Mouse (Mus musculus) spleen, adult 2 months (tissue): ENCODE results near the gene Rpl10a.

Experiments used
- CTCF ChIP-seq: fragments of 200-500 bp; IDR thresholded peaks from 2 replicates; pipeline ENCODE4 v1.5.1; 2011; ENCODE audit warnings: mild to moderate bottlenecking, inconsistent platforms; ENCODE audit not compliant: insufficient read depth, insufficient read length, insufficient replicate concordance; ENCODE audit errors: extremely low read depth
- POLR2A ChIP-seq: fragments of 200-500 bp; IDR thresholded peaks from 2 replicates; pipeline ENCODE4 v1.6.1; 2011; ENCODE audit warnings: low read depth, low read length, inconsistent platforms

GRCm38 (mm10) chr17:28311366-28312132 is 16.7 kb upstream of the Rpl10a start:
- TF ChIP-seq CTCF (no peak), POLR2A (no peak)
